Mouse (Mus musculus): Measurements from ENCODE around the gene Jph4.

GRCm38 (mm10) chr14:55076224-55076623, 40.5 kb downstream of the Jph4 start:
- TF ChIP-seq CTCF (IDR thresholded peaks at IDR 0.05; ENCODE audit: borderline replicate concordance, extremely low read depth, insufficient read depth, insufficient read length) (no peak), POLR2A (IDR thresholded peaks at IDR 0.05; ENCODE audit: borderline replicate concordance, extremely low read depth, insufficient read depth, insufficient read length, poor library complexity, severe bottlenecking) (no peak)
